1 mouse cellular context compared by ENCODE assay signal in the genomic region with DNA sequence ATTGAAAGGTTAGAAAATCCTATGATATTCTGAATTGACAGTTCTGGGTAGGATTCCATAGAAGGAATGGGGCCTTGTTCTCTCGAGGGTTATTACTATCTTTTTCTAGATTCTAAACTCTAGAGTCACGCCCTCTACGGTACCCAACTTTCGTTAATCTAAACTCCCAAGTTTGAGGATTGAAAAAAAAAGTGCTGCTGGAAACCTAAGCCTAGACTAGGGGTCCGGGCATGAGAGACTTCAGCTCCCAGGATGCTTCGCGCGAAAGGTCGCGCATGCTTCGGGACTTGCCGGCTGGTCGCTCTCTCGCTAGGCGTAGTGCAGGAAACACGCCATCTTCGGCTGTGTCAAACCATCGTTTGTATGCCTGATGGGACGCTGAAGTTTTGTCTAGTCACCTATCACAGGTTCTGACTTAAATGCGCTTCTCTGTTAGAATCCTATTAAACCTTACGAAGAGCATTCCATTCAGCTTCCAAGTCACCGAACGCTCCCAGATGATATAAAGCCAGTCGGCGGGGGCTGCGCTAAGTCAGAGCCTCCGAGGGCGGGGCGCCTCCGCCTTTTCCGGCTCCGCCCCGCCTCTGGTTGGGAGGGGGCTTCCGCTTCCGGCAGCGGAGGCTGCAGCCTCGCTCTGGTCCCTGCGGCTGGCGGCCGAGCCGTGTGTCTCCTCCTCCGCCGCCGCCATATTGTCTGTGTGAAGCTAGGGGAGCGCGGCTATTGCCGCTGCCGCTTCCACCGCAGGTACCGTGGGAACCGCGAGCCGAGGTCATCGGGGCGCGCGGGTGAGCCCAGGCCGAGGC.
TF ChIP-seq lines count a peak whose summit lies in the region.

TSS of gene Csnk2a1 (plus strand) at position 592 of the 803 bp plus-strand sequence.

TF ChIP-seq in CH12.LX, 34 proteins besides CTCF, POLR2A, EP300 and RAD21 (continued from another document):
- TF ChIP-seq UBTF (IDR thresholded peaks at IDR 0.05; ENCODE audit: low read depth, low read length) (peak; percentile 13; the same call in 1 of the 2 replicates), MXI1 (IDR thresholded peaks at IDR 0.05; ENCODE audit: low read depth, low read length) (peak; percentile 93), ZMIZ1 (IDR thresholded peaks at IDR 0.05; ENCODE audit: low read depth, low read length) (peak; percentile 91), MAX (IDR thresholded peaks at IDR 0.05; ENCODE audit: low read length) (peak; percentile 90), TCF12 (IDR thresholded peaks at IDR 0.05; ENCODE audit: low read depth, low read length) (peak; percentile 81), GABPA (IDR thresholded peaks at IDR 0.05; ENCODE audit: insufficient replicate concordance, low read depth, low read length) (no peak), SMC3 (IDR thresholded peaks at IDR 0.05; ENCODE audit: low read depth, low read length) (no peak), MAFK (IDR thresholded peaks at IDR 0.05; ENCODE audit: insufficient replicate concordance, low read length) (no peak), NELFE (IDR thresholded peaks at IDR 0.05; ENCODE audit: low read depth, low read length) (peak; percentile 96), ZKSCAN1 (IDR thresholded peaks at IDR 0.05; ENCODE audit: borderline replicate concordance, low read depth, low read length) (no peak), ETS1 (conservative IDR thresholded peaks at IDR 0.05; ENCODE audit: low read depth, low read length) (peak; percentile 37; the same call in 1 of the 2 replicates), ZC3H11A (IDR thresholded peaks at IDR 0.05; ENCODE audit: low read depth, low read length) (no peak), USF2 (conservative IDR thresholded peaks at IDR 0.05; ENCODE audit: low read depth, low read length) (no peak), ELF1 (IDR thresholded peaks at IDR 0.05; ENCODE audit: low read depth, low read length) (peak; percentile 80), PAX5 (IDR thresholded peaks at IDR 0.05; ENCODE audit: low read length) (no peak), CHD2 (IDR thresholded peaks at IDR 0.05; ENCODE audit: low read length) (peak; percentile 79), JUND (conservative IDR thresholded peaks at IDR 0.05; ENCODE audit: low read depth, low read length) (no peak; the same call in 1 of the 2 replicates), ZNF384 (IDR thresholded peaks at IDR 0.05; ENCODE audit: low read depth, low read length) (peak; percentile 78), MAZ (IDR thresholded peaks at IDR 0.05; ENCODE audit: low read depth, low read length) (peak; percentile 99), CHD1 (IDR thresholded peaks at IDR 0.05; ENCODE audit: low read depth, low read length) (no peak; the same call in none of the 2 replicates), USF1 (IDR thresholded peaks at IDR 0.05; ENCODE audit: low read depth, low read length) (no peak), BHLHE40 (IDR thresholded peaks at IDR 0.05; ENCODE audit: low read depth, low read length) (peak; percentile 26; the same call in 1 of the 2 replicates), TBP (conservative IDR thresholded peaks at IDR 0.05; ENCODE audit: low read depth, low read length) (peak; percentile 74), JUN (IDR thresholded peaks at IDR 0.05; ENCODE audit: insufficient read depth, low read depth, low read length) (no peak), SIN3A (IDR thresholded peaks at IDR 0.05; ENCODE audit: low read length) (peak; percentile 85), RCOR1 (conservative IDR thresholded peaks at IDR 0.05; ENCODE audit: low read depth, low read length) (0 out of 2 replicates have a peak, but pooled peaks have one; percentile 48), MEF2A (IDR thresholded peaks at IDR 0.05; ENCODE audit: borderline replicate concordance, low read depth, low read length) (no peak), MYC (IDR thresholded peaks at IDR 0.05; ENCODE audit: low read depth, low read length) (peak; percentile 95), E2F4 (IDR thresholded peaks at IDR 0.05; ENCODE audit: insufficient replicate concordance, low read depth, low read length) (0 out of 2 replicates have a peak, but pooled peaks have one; percentile 21), KAT2A (IDR thresholded peaks at IDR 0.05; ENCODE audit: insufficient replicate concordance, low read length) (peak; percentile 77; the same call in 1 of the 2 replicates), POLR2AphosphoS2 (IDR thresholded peaks at IDR 0.05; ENCODE audit: low read depth, low read length) (peak; percentile 94)
